Mouse (Mus musculus) midbrain, embryonic 11.5 days (tissue): ENCODE data around the gene Sox5. TPM values are rescaled to one million over a fixed set of nuclear protein-coding genes. Genes with fewer than 3 reads are reported as not detected.

ENCODE experiments used
- ATAC-seq: fragments of 200-750 bp; cut with Nextera tagmentation; 2 replicates; pipeline ENCODE4 v1.8.0; 2017; ENCODE audit warnings: moderate TSS enrichment, moderate library complexity; ENCODE audit not compliant: low FRiP score
- DNase-seq: peaks from one replicate; pipeline ENCODE4 v3.0.0; 2015; ENCODE audit warnings: low spot score; ENCODE audit errors: missing footprints
- H3K27ac ChIP-seq: fragments of 300-500 bp; sonication (generic); 2 replicates; pipeline ENCODE4 v1.5.1; 2014; ENCODE audit warnings: low read depth, low read length
- H3K27me3 ChIP-seq: fragments of 300-500 bp; sonication (generic); 2 replicates; pipeline ENCODE4 v1.6.1; 2014; ENCODE audit warnings: mild to moderate bottlenecking, low read length, moderate library complexity, mixed read lengths; ENCODE audit not compliant: control insufficient read depth, insufficient read depth
- H3K36me3 ChIP-seq: fragments of 300-500 bp; sonication (generic); 2 replicates; pipeline ENCODE4 v1.6.1; 2014; ENCODE audit warnings: mild to moderate bottlenecking, low read length, moderate library complexity, mixed read lengths; ENCODE audit not compliant: control insufficient read depth, insufficient read depth
- H3K4me1 ChIP-seq: fragments of 300-500 bp; sonication (generic); 2 replicates; pipeline ENCODE4 v1.6.1; 2014; ENCODE audit warnings: low read length; ENCODE audit not compliant: control insufficient read depth, insufficient read depth
- H3K4me2 ChIP-seq: fragments of 300-500 bp; sonication (generic); 2 replicates; pipeline ENCODE4 v1.6.1; 2014; ENCODE audit warnings: mild to moderate bottlenecking, moderate library complexity
- H3K4me3 ChIP-seq: fragments of 300-500 bp; sonication (generic); 2 replicates; pipeline ENCODE4 v1.5.1; 2014; ENCODE audit warnings: low read depth, low read length
- H3K9ac ChIP-seq: fragments of 300-500 bp; sonication (generic); 2 replicates; pipeline ENCODE4 v1.6.1; 2014; ENCODE audit warnings: low read length
- H3K9me3 ChIP-seq: fragments of 300-500 bp; sonication (generic); 2 replicates; pipeline ENCODE4 v1.6.1; 2016; ENCODE audit warnings: low read length; ENCODE audit not compliant: control insufficient read depth
- WGBS: fragments of 180-500 bp; shearing (Covaris S2); extraction: QIAGEN DNeasy Blood & Tissue Kit; methylation state at CpG from one replicate; pipeline ENCODE4 v1.1.7; 2014; 5-methylcytosine and 5-hydroxymethylcytosine counted together
- polyA plus RNA-seq: library from polyadenylated mRNA; unstranded; fragments of >200 nt; fragmentation: Nextera tagmentation; extraction: Ambion mirVana; gene quantifications from 2 replicates; pipeline ENCODE4 v1.2.1, GENCODE M21; 2014

Gene Sox5
- polyA plus RNA-seq, 1 experiment from 2014 or later, result 23.0 TPM

DNA sequence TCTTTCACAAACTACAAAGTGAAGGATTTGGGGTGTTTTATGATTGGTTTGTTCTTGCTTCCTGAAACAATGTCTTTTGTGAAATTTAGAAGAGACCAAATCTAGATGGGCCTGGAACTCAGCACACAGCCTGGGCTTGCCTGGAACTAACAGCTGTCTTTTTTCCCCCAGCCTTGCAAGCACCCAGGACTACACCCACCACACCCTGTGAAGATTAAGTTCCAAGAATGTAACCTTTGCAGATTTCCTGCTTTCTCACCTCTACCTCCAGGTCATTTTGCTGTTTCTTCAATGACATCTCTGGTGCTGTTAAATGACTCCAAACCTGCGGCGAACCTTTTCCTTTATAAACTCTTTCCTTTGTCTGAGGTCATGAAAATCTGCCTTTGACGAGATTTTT is 455.0 kb downstream of the Sox5 start:
- Histone ChIP-seq H3K36me3 (no peaks in the 10 kb centered on the region), H3K4me2 (no peak overlapping the region), H3K27ac (no peak overlapping the region), H3K9ac (no peak overlapping the region), H3K4me1 (no peaks in the 10 kb centered on the region), H3K27me3 (no peaks in the 10 kb centered on the region), H3K9me3 (no peaks in the 10 kb centered on the region), H3K4me3 (no peak overlapping the region)
- 81% methylated on average over 3 of the region's 3 CpGs for WGBS
- DNase-seq (no peak), ATAC-seq (no peak)

DNA sequence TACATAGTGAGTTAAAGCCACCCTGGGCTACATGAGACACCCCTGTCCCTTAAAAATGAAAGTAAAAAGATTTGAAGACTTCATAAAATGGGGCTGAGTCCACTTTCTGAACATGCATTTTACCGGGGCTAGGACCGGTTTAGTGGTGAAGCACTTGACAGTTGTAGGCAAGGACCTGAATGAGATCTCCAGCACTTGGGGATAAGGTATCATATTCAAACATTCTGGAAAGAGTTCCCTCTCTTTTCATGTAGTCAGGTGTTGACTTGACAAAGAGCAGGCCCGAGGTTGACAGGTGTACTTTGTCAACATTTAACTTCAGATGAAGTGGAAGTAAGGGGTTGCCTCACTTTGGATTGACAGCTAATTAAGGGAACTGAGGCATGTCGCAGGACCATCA is 458.4 kb downstream of the Sox5 start:
- no peaks in the 10 kb centered on the region for H3K9me3 ChIP-seq
- no peaks in the 10 kb centered on the region for H3K36me3 ChIP-seq
- no peaks in the 10 kb centered on the region for H3K27me3 ChIP-seq
- 0 out of 2 replicates have a peak, but pooled peaks cover 2% of the 10 kb centered on the region for H3K4me1 ChIP-seq
- H3K4me2 ChIP-seq, result no peak overlapping the region
- no peak overlapping the region for H3K4me3 ChIP-seq
- H3K27ac ChIP-seq, result no peak overlapping the region
- ATAC-seq (no peak), DNase-seq (no peak)
- WGBS, result 94% methylated on average over 4 of the region's 4 CpGs
- H3K9ac ChIP-seq, result no peak overlapping the region

DNA sequence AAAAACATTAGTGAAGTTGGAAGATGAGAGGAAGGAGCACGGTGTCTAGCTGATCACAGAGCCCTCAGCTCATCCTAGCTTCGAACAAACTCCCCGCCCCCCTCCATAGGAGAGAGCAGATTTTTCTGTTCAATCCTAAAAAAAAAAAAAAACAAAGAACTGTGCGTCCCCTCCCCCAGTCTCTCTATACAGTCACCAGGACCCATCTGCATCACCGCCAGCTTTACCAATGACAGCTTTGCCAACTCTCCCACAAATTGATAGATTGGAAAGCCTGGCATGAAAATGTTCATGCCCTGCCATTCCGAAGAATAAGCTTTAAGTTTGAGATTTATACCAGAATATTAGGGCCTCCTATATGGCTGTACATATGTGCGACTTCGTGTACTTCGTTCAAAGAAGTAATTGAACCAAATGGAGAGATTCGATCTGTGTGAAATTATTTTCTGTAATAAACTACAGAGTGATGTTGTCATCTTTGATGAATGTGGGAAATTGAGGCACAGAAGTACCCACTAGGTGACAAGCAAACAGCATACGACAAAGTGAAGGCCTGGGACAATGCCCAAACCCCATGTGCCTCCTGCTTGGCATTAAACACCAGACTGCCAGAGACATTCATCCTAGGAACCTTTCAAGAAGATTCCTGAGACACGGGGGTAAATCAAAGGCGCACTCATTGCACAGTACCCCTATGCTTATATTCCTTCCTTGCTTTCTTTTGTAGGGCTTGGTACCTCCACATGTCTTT is 459.3 kb downstream of the Sox5 start:
- 92% methylated on average over 13 of the region's 13 CpGs for WGBS
- ATAC-seq, result no peak

DNA sequence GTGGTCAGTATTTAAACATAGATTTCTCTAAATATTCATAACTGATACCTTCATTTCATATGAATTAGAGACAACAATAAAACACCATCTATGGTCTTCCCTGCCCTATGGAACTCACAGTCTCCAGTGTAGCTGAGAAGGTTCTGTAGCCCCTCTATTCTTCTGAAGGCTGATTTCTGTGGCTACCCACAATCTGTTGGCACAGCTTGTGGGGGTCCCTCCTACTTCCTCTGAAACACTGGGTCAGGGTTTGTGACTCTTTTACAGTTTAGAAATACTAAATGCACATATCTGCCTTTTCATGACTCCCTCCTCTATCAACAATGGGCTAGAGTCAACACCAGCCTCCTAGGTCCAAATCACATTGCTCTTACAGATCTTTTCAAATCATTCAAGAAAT is 461.4 kb downstream of the Sox5 start:
- Histone ChIP-seq H3K4me2 (no peak overlapping the region), H3K36me3 (no peaks in the 10 kb centered on the region)
- no peak for ATAC-seq

More for the DNA sequence above, 459.3 kb downstream of the Sox5 start:
- no peaks in the 10 kb centered on the region for H3K36me3 ChIP-seq
- H3K27me3 ChIP-seq, result no peaks in the 10 kb centered on the region
- H3K9me3 ChIP-seq, result no peaks in the 10 kb centered on the region
- H3K27ac ChIP-seq, result no peak overlapping the region
- DNase-seq, result no peak
- no peak overlapping the region for H3K9ac ChIP-seq
- H3K4me3 ChIP-seq, result no peak overlapping the region
- 0 out of 2 replicates have a peak, but pooled peaks cover 2% of the 10 kb centered on the region for H3K4me1 ChIP-seq
- H3K4me2 ChIP-seq, result no peak overlapping the region

DNA sequence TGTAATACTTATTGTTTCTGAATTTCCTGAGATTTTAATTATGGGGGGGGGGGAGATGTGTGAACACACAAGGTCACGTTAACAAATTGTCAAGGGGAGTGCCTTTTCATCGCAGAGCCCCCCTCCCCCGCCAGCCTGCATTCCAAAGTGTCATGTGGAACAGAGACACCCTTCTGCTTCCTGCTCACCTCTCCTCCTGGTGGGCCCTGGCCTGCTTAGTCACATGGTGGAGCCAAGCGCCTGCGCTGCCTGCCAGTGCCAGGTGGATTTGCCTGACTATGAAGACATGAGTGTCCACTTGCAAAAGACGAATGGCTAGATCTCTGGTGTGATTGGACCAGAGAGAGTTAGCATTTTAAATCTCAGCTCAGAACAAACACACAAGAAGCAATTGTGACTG is 462.1 kb downstream of the Sox5 start:
- DNase-seq, result no peak
- no peak for ATAC-seq

More for the DNA sequence above, 461.4 kb downstream of the Sox5 start:
- no peak overlapping the region for H3K9ac ChIP-seq
- H3K9me3 ChIP-seq, result no peaks in the 10 kb centered on the region
- DNase-seq, result no peak
- 0 out of 2 replicates have a peak, but pooled peaks cover 2% of the 10 kb centered on the region for H3K4me1 ChIP-seq
- H3K27ac ChIP-seq, result no peak overlapping the region
- no peak overlapping the region for H3K4me3 ChIP-seq
- H3K27me3 ChIP-seq, result no peaks in the 10 kb centered on the region

DNA sequence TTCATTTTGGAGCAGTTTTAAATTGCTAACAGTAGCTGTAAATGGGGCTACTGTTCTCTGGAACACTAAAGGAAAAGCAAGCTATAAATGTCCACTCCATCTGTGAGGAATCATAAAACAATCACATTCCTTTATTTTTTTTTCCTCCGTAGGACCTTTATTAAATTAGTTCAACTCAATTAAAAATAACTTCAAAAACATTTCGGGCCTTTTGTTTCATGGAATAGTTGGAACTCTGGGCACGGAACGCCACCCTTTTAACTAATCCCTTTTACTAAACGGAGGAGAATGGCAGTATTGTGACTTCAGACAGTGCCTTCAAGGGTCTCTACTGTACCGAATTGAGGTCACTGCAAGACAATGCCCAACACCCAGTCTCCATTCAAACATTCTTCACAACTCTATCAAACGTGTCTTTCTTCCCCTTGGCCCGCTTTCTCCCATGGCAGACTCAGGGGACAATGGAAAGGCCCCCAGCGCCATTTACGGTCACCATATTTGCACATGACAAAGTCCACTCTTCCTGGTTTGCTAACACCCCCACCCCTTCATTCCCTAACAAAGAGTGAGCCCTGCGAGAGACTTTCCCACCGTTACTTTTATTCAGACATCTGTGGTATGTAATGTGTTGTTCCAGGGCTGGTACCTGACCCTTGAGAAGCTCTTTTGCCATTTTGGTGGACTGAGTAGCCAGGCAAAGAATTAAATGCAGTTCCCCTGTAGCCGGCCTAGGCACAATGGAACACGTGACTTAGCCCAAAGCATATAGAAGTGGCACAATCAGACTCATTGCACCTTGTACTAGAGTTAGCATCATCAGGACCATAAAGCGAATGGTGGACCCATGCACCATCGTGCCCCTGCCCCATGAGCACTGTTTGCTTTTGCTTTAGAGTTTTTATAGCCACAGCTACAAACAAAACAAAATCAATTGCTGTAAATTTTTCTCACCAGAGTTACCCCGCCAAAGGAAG is 468.7 kb downstream of the Sox5 start:
- H3K4me2 ChIP-seq, result no peak overlapping the region
- peak; percentile 91 for ATAC-seq
- no peak overlapping the region for H3K9ac ChIP-seq
- peak; percentile 88 for DNase-seq
- WGBS, result 62% methylated on average over 17 of the region's 17 CpGs
- no peaks in the 10 kb centered on the region for H3K36me3 ChIP-seq
- H3K4me1 ChIP-seq, result peaks cover 8% of the 10 kb centered on the region
- H3K27me3 ChIP-seq, result no peaks in the 10 kb centered on the region
- H3K4me3 ChIP-seq, result no peak overlapping the region
- no peak overlapping the region for H3K27ac ChIP-seq
- no peaks in the 10 kb centered on the region for H3K9me3 ChIP-seq

More for the DNA sequence above, 462.1 kb downstream of the Sox5 start:
- H3K9me3 ChIP-seq, result no peaks in the 10 kb centered on the region
- no peak overlapping the region for H3K4me2 ChIP-seq
- 77% methylated on average over 6 of the region's 6 CpGs for WGBS
- H3K4me3 ChIP-seq, result no peak overlapping the region
- no peaks in the 10 kb centered on the region for H3K36me3 ChIP-seq
- H3K27me3 ChIP-seq, result no peaks in the 10 kb centered on the region
- 0 out of 2 replicates have a peak, but pooled peaks cover 2% of the 10 kb centered on the region for H3K4me1 ChIP-seq
- no peak overlapping the region for H3K27ac ChIP-seq
- H3K9ac ChIP-seq, result no peak overlapping the region

DNA sequence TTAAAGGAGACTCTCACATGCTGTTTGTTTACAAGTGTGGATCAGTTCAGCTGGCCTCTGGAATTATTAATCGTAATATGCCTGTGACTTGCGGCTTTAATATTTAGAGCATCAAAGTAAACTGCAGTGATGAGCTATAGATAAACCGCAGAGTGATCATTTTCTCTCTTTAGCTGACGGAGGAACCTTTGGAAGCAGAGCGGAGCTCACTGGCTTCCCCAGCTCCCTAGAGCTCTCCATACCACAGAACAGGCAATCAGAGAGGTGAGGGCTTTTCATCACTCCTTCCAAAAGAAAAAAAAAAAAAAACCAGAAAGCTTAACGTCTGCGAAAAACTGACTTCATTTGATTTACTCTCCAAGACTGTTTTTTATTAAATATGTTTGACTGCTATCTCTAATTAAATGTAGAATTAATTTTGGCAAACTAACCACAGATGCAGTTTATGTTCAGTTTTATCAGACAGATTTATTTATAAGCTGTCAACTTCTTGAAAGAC is 469.4 kb downstream of the Sox5 start:
- H3K4me1 ChIP-seq, result peaks cover 8% of the 10 kb centered on the region
- DNase-seq, result peak; percentile 59
- no peaks in the 10 kb centered on the region for H3K27me3 ChIP-seq
- H3K4me3 ChIP-seq, result no peak overlapping the region
- 83% methylated on average over 7 of the region's 7 CpGs for WGBS
- no peaks in the 10 kb centered on the region for H3K36me3 ChIP-seq
- H3K9me3 ChIP-seq, result no peaks in the 10 kb centered on the region
- H3K9ac ChIP-seq, result no peak overlapping the region
- ATAC-seq, result no peak
- H3K27ac ChIP-seq, result no peak overlapping the region
- no peak overlapping the region for H3K4me2 ChIP-seq

DNA sequence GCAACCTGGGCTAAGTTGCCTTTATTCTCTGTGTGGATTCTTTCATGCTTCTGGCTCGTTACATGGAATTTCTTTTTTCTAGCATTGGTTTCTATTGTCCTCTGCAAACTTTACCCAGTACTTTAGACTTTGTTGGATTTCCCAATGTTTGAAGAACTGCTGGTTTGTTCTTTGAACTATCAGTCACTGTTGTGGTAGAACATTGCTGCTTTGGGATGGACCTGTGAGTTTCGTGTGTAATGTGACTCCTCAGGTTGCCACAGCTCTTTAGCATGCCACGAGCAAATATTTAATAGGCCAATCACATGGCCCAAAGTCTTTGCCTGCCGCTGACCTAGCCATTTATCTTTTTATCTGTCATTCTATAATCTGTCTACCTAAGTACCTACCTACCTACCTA is 470.0 kb downstream of the Sox5 start:
- Histone ChIP-seq H3K36me3 (no peaks in the 10 kb centered on the region), H3K9me3 (no peaks in the 10 kb centered on the region), H3K4me2 (no peak overlapping the region), H3K4me1 (peaks cover 8% of the 10 kb centered on the region), H3K27ac (no peak overlapping the region), H3K4me3 (no peak overlapping the region), H3K9ac (no peak overlapping the region), H3K27me3 (no peaks in the 10 kb centered on the region)
- DNase-seq (no peak), ATAC-seq (no peak)
- WGBS, result 84% methylated on average over 4 of the region's 4 CpGs

DNA sequence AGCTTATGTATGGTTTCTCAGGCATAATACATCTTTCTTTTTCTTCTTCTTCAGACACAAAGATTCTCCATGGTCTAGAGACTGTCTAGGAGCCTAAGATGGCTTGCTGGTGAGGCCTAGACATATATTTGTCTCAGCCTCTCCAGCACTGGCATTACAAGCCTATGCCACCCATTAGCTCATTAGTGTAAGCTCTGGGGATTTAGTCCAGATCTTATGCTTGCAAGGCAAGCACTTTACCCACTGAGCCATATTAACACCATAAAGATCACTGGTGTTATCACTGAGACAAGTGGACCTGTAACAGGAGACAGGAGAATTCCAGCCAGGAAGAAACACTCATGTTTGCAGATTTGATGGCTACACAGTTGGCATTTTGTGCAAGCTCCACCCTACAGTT is 472.6 kb downstream of the Sox5 start:
- Histone ChIP-seq H3K4me2 (no peak overlapping the region), H3K9me3 (no peaks in the 10 kb centered on the region), H3K36me3 (no peaks in the 10 kb centered on the region), H3K27ac (no peak overlapping the region), H3K27me3 (no peaks in the 10 kb centered on the region), H3K4me3 (no peak overlapping the region), H3K4me1 (peaks cover 8% of the 10 kb centered on the region), H3K9ac (no peak overlapping the region)
- DNase-seq, result peak; percentile 53
- ATAC-seq, result no peak
